Mouse (Mus musculus): Measurements from ENCODE around the gene Dlg1.

The Dlg1 gene

GRCm38 (mm10) chr16:31737081-31737480 lies 73.8 kb downstream of the Dlg1 start:
- no peak for DNase-seq (ENCODE audit: low read depth, low spot score)

GRCm38 (mm10) chr16:31737761-31738160 lies 74.5 kb downstream of the Dlg1 start:
- no peak for DNase-seq (ENCODE audit: low read depth, low spot score)

- DNase-seq (ENCODE audit: low read depth, low spot score) = no peak
Observed at GRCm38 (mm10) chr16:31740271-31740670, 77.0 kb downstream of the Dlg1 start.

- no peak for DNase-seq (ENCODE audit: low read depth, low spot score)
Observed at GRCm38 (mm10) chr16:31740704-31741103, 77.5 kb downstream of the Dlg1 start.

GRCm38 (mm10) chr16:31750526-31750925 lies 87.3 kb downstream of the Dlg1 start:
- DNase-seq (ENCODE audit: low read depth, low spot score) = peak; percentile 68

- peak; percentile 66 for DNase-seq (ENCODE audit: low read depth, low spot score)
Observed at GRCm38 (mm10) chr16:31754172-31755025, 91.2 kb downstream of the Dlg1 start.

GRCm38 (mm10) chr16:31755053-31755452 lies 91.8 kb downstream of the Dlg1 start:
- no peak for DNase-seq (ENCODE audit: low read depth, low spot score)

- no peak for DNase-seq (ENCODE audit: low read depth, low spot score)
Observed at GRCm38 (mm10) chr16:31756436-31756835, 93.2 kb downstream of the Dlg1 start.

- DNase-seq (ENCODE audit: low read depth, low spot score) = no peak
Observed at GRCm38 (mm10) chr16:31757606-31758005, 94.4 kb downstream of the Dlg1 start.

- DNase-seq (ENCODE audit: low read depth, low spot score) = no peak
Observed at GRCm38 (mm10) chr16:31759416-31759815, 96.2 kb downstream of the Dlg1 start.

- no peak for DNase-seq (ENCODE audit: low read depth, low spot score)
Observed at GRCm38 (mm10) chr16:31766298-31766697, 103.1 kb downstream of the Dlg1 start.

GRCm38 (mm10) chr16:31766715-31767114 lies 103.5 kb downstream of the Dlg1 start:
- no peak for DNase-seq (ENCODE audit: low read depth, low spot score)

GRCm38 (mm10) chr16:31775924-31776323 lies 112.7 kb downstream of the Dlg1 start:
- DNase-seq (ENCODE audit: low read depth, low spot score) = no peak

- DNase-seq (ENCODE audit: low read depth, low spot score) = no peak
Observed at GRCm38 (mm10) chr16:31781015-31781414, 117.8 kb downstream of the Dlg1 start.

GRCm38 (mm10) chr16:31790056-31790455 lies 126.8 kb downstream of the Dlg1 start:
- peak; percentile 54 for DNase-seq (ENCODE audit: low read depth, low spot score)

- DNase-seq (ENCODE audit: low read depth, low spot score) = no peak
Observed at GRCm38 (mm10) chr16:31803644-31804043, 140.4 kb downstream of the Dlg1 start.

- no peak for DNase-seq (ENCODE audit: low read depth, low spot score)
Observed at GRCm38 (mm10) chr16:31826049-31826448, 162.8 kb downstream of the Dlg1 start.

- no peak for DNase-seq (ENCODE audit: low read depth, low spot score)
Observed at GRCm38 (mm10) chr16:31830726-31831125, 167.5 kb downstream of the Dlg1 start.

- no peak for DNase-seq (ENCODE audit: low read depth, low spot score)
Observed at GRCm38 (mm10) chr16:31832630-31833422, 169.6 kb downstream of the Dlg1 start.

- no peak for DNase-seq (ENCODE audit: low read depth, low spot score)
Observed at GRCm38 (mm10) chr16:31834011-31834584, 170.9 kb downstream of the Dlg1 start.

GRCm38 (mm10) chr16:31834662-31835318 lies 171.5 kb downstream of the Dlg1 start:
- DNase-seq (ENCODE audit: low read depth, low spot score) = no peak

GRCm38 (mm10) chr16:31837362-31837761 lies 174.1 kb downstream of the Dlg1 start:
- no peak for DNase-seq (ENCODE audit: low read depth, low spot score)

Data from telencephalon, adult 2 months (tissue).